Mouse (Mus musculus) lung, postnatal 0 days (tissue): ENCODE data around the gene Trub2. TPM values are rescaled to one million over a fixed set of nuclear protein-coding genes. Genes with fewer than 3 reads are reported as not detected.
A peak's percentile ranks its signal among the peaks of the same experiment; 100 is the strongest.

ENCODE experiments used
- ATAC-seq: fragments of 200-750 bp; cut with Nextera tagmentation; 2 replicates; pipeline ENCODE4 v1.8.0; 2017; ENCODE audit warnings: moderate library complexity
- DNase-seq: peaks from one replicate; pipeline ENCODE4 v3.0.0-alpha.2; 2016; ENCODE audit warnings: low spot score
- H3K27ac ChIP-seq: fragments of 300-500 bp; sonication (generic); 2 replicates; pipeline ENCODE4 v1.5.1; 2014; ENCODE audit warnings: antibody characterized with exemption, mild to moderate bottlenecking, low read length, mixed read lengths
- H3K27me3 ChIP-seq: fragments of 300-500 bp; sonication (generic); replicated peaks from 2 replicates; pipeline ENCODE4 v1.6.1; 2014; ENCODE audit warnings: low read length, mixed read lengths; ENCODE audit not compliant: insufficient read depth
- H3K36me3 ChIP-seq: fragments of 300-500 bp; sonication (generic); 2 replicates; pipeline ENCODE4 v1.6.1; 2014; ENCODE audit warnings: low read length, mixed read lengths; ENCODE audit not compliant: insufficient read depth
- H3K4me1 ChIP-seq: fragments of 300-500 bp; sonication (generic); 2 replicates; pipeline ENCODE4 v1.6.1; 2014; ENCODE audit warnings: antibody characterized with exemption, low read depth, low read length, mixed read lengths; ENCODE audit not compliant: insufficient read depth
- H3K4me2 ChIP-seq: fragments of 300-500 bp; sonication (generic); replicated peaks from 2 replicates; pipeline ENCODE4 v1.6.1; 2014; ENCODE audit warnings: low read depth, mild to moderate bottlenecking, low read length, moderate library complexity, mixed read lengths
- H3K4me3 ChIP-seq: fragments of 300-500 bp; sonication (generic); 2 replicates; pipeline ENCODE4 v1.5.1; 2014; ENCODE audit warnings: low read depth, low read length
- H3K9ac ChIP-seq: fragments of 300-500 bp; sonication (generic); replicated peaks from 2 replicates; pipeline ENCODE4 v1.6.1; 2014; ENCODE audit warnings: low read depth, mild to moderate bottlenecking
- H3K9me3 ChIP-seq: fragments of 300-500 bp; sonication (generic); 2 replicates; pipeline ENCODE4 v1.6.1; 2016; ENCODE audit warnings: low read length, mixed read lengths
- CTCF ChIP-seq: IDR thresholded peaks from 2 replicates; pipeline ENCODE4 v1.5.1; 2016; ENCODE audit warnings: antibody characterized with exemption, mild to moderate bottlenecking
- EP300 ChIP-seq: IDR thresholded peaks from 2 replicates; pipeline ENCODE4 v1.6.1; 2016; ENCODE audit warnings: antibody characterized with exemption, mild to moderate bottlenecking, control low read depth
- WGBS: fragments of 180-500 bp; shearing (Covaris S2); extraction: QIAGEN DNeasy Blood & Tissue Kit; methylation state at CpG from one replicate; pipeline ENCODE4 v1.1.7; 2014; 5-methylcytosine and 5-hydroxymethylcytosine counted together
- polyA plus RNA-seq: library from polyadenylated mRNA; unstranded; fragments of >200 nt; fragmentation: Nextera tagmentation; extraction: Ambion mirVana; gene quantifications from 2 replicates; pipeline ENCODE4 v1.2.1, GENCODE M21; 2015

The Trub2 gene
- polyA plus RNA-seq, 1 experiment from 2014 or later: 18.5 TPM

GRCm38 (mm10) chr2:29747852-29748251 lies 40.5 kb downstream of the Trub2 start:
- no peak for DNase-seq

GRCm38 (mm10) chr2:29747188-29747782 lies 41.0 kb downstream of the Trub2 start:
- no peak for ATAC-seq
- WGBS: 9% methylated on average over 42 of the region's 50 CpGs

More at GRCm38 (mm10) chr2:29747852-29748251, 40.5 kb downstream of the Trub2 start:
- H3K9me3 ChIP-seq: no peaks in the 10 kb centered on the region
- H3K4me2 ChIP-seq: no peak overlapping the region
- no peak overlapping the region for H3K9ac ChIP-seq
- TF ChIP-seq EP300 (no peak), CTCF (peak; percentile 52; the same call in 1 of the 2 replicates)
- H3K27ac ChIP-seq: no peak overlapping the region
- no peak overlapping the region for H3K4me3 ChIP-seq
- H3K27me3 ChIP-seq: peaks cover 26% of the 10 kb centered on the region
- WGBS: 62% methylated on average over 5 of the region's 5 CpGs
- H3K36me3 ChIP-seq: no peaks in the 10 kb centered on the region
- no peak for ATAC-seq
- H3K4me1 ChIP-seq: no peaks in the 10 kb centered on the region

GRCm38 (mm10) chr2:29744256-29744655 lies 44.0 kb downstream of the Trub2 start:
- ATAC-seq (peak; percentile 27; the same call in 1 of the 2 replicates), DNase-seq (no peak)
- TF ChIP-seq CTCF (no peak), EP300 (no peak)

More at GRCm38 (mm10) chr2:29747188-29747782, 41.0 kb downstream of the Trub2 start:
- Histone ChIP-seq H3K36me3 (no peaks in the 10 kb centered on the region), H3K4me3 (peak overlapping the region; percentile 0; the same call in 1 of the 2 replicates), H3K9me3 (no peaks in the 10 kb centered on the region), H3K4me1 (no peaks in the 10 kb centered on the region), H3K27me3 (peaks cover 24% of the 10 kb centered on the region), H3K27ac (no peak overlapping the region), H3K9ac (no peak overlapping the region), H3K4me2 (peak overlapping the region; percentile 49)
- TF ChIP-seq EP300 (no peak), CTCF (no peak)
- DNase-seq: no peak

GRCm38 (mm10) chr2:29741207-29741606 lies 47.1 kb downstream of the Trub2 start:
- Histone ChIP-seq H3K27ac (no peak overlapping the region), H3K4me3 (no peak overlapping the region), H3K27me3 (peaks cover 2% of the 10 kb centered on the region; the same call in 1 of the 2 replicates), H3K9ac (no peak overlapping the region), H3K4me2 (no peak overlapping the region), H3K4me1 (no peaks in the 10 kb centered on the region), H3K36me3 (0 out of 2 replicates have a peak, but pooled peaks cover 19% of the 10 kb centered on the region), H3K9me3 (no peaks in the 10 kb centered on the region)
- ATAC-seq (no peak), DNase-seq (no peak)
- 89% methylated on average over 6 of the region's 6 CpGs for WGBS
- TF ChIP-seq CTCF: no peak
- no peak for TF ChIP-seq EP300

More at GRCm38 (mm10) chr2:29744256-29744655, 44.0 kb downstream of the Trub2 start:
- Histone ChIP-seq H3K4me3 (no peak overlapping the region), H3K4me1 (no peaks in the 10 kb centered on the region), H3K9me3 (no peaks in the 10 kb centered on the region), H3K27me3 (peaks cover 10% of the 10 kb centered on the region; the same call in 1 of the 2 replicates), H3K9ac (no peak overlapping the region), H3K36me3 (no peaks in the 10 kb centered on the region), H3K4me2 (no peak overlapping the region), H3K27ac (no peak overlapping the region)
- WGBS: 66% methylated on average over 6 of the region's 6 CpGs

- Histone ChIP-seq H3K9ac (no peak overlapping the region), H3K36me3 (0 out of 2 replicates have a peak, but pooled peaks cover 19% of the 10 kb centered on the region), H3K4me3 (no peak overlapping the region), H3K4me2 (no peak overlapping the region), H3K27me3 (no peaks in the 10 kb centered on the region), H3K9me3 (no peaks in the 10 kb centered on the region), H3K27ac (no peak overlapping the region), H3K4me1 (no peaks in the 10 kb centered on the region)
- ATAC-seq (no peak), DNase-seq (no peak)
- WGBS: 57% methylated on average over 5 of the region's 5 CpGs
- TF ChIP-seq EP300: no peak
- TF ChIP-seq CTCF: peak; percentile 34
Measured at GRCm38 (mm10) chr2:29739368-29739767, 48.9 kb downstream of the Trub2 start.

- 0 out of 2 replicates have a peak, but pooled peaks cover 19% of the 10 kb centered on the region for H3K36me3 ChIP-seq
- no peak overlapping the region for H3K27ac ChIP-seq
- H3K4me2 ChIP-seq: no peak overlapping the region
- H3K4me3 ChIP-seq: no peak overlapping the region
- no peak overlapping the region; the same call in 1 of the 2 replicates for H3K9ac ChIP-seq
- 40% methylated on average over 4 of the region's 4 CpGs for WGBS
- TF ChIP-seq EP300: no peak
- TF ChIP-seq CTCF: no peak
- DNase-seq (no peak), ATAC-seq (no peak)
- no peaks in the 10 kb centered on the region for H3K9me3 ChIP-seq
- H3K4me1 ChIP-seq: no peaks in the 10 kb centered on the region
- no peaks in the 10 kb centered on the region for H3K27me3 ChIP-seq
Measured at GRCm38 (mm10) chr2:29738799-29739198, 49.5 kb downstream of the Trub2 start.
